Mouse (Mus musculus) CD4-positive, CD25-positive, alpha-beta regulatory T cell, adult 2 months (primary cell): ENCODE results near the gene Cux1.

Experiments used
- DNase-seq: peaks from one replicate; pipeline ENCODE4 v3.0.0-alpha.2; 2012; ENCODE audit warnings: low read depth, low spot score

The Cux1 gene

GRCm38 (mm10) chr5:136428498-136429060 lies 138.7 kb downstream of the Cux1 start:
- DNase-seq = no peak

GRCm38 (mm10) chr5:136427772-136428497 lies 139.4 kb downstream of the Cux1 start:
- no peak for DNase-seq

- DNase-seq = no peak
These were observed 140.0 kb downstream of the Cux1 start for GRCm38 (mm10) chr5:136427121-136427771.

- DNase-seq = no peak
These were observed 144.3 kb downstream of the Cux1 start for GRCm38 (mm10) chr5:136422948-136423347.

- no peak for DNase-seq
These were observed 145.4 kb downstream of the Cux1 start for GRCm38 (mm10) chr5:136421885-136422284.

GRCm38 (mm10) chr5:136421316-136421715 lies 146.0 kb downstream of the Cux1 start:
- no peak for DNase-seq

GRCm38 (mm10) chr5:136420342-136420741 lies 146.9 kb downstream of the Cux1 start:
- DNase-seq = no peak

GRCm38 (mm10) chr5:136417891-136418290 lies 149.4 kb downstream of the Cux1 start:
- DNase-seq = no peak

GRCm38 (mm10) chr5:136414479-136414878 lies 152.8 kb downstream of the Cux1 start:
- no peak for DNase-seq

GRCm38 (mm10) chr5:136410681-136411181 lies 156.6 kb downstream of the Cux1 start:
- peak; percentile 10 for DNase-seq

GRCm38 (mm10) chr5:136406357-136406756 lies 160.9 kb downstream of the Cux1 start:
- DNase-seq = no peak

- no peak for DNase-seq
These were observed 163.7 kb downstream of the Cux1 start for GRCm38 (mm10) chr5:136403565-136403961.

- no peak for DNase-seq
These were observed 164.4 kb downstream of the Cux1 start for GRCm38 (mm10) chr5:136402622-136403564.

- no peak for DNase-seq
These were observed 168.6 kb downstream of the Cux1 start for GRCm38 (mm10) chr5:136398706-136399105.

GRCm38 (mm10) chr5:136396699-136397098 lies 170.6 kb downstream of the Cux1 start:
- DNase-seq = no peak

- DNase-seq = no peak
These were observed 171.0 kb downstream of the Cux1 start for GRCm38 (mm10) chr5:136396256-136396655.

- no peak for DNase-seq
These were observed 171.6 kb downstream of the Cux1 start for GRCm38 (mm10) chr5:136395600-136396195.

- no peak for DNase-seq
These were observed 172.6 kb downstream of the Cux1 start for GRCm38 (mm10) chr5:136394517-136395212.

GRCm38 (mm10) chr5:136393621-136394020 lies 173.7 kb downstream of the Cux1 start:
- DNase-seq = no peak

- no peak for DNase-seq
These were observed 180.5 kb downstream of the Cux1 start for GRCm38 (mm10) chr5:136386757-136387156.

- no peak for DNase-seq
These were observed 182.1 kb downstream of the Cux1 start for GRCm38 (mm10) chr5:136385161-136385560.
